Mouse (Mus musculus) testis, adult 2 months (tissue): ENCODE data around the gene Plvap. TPM values are rescaled to one million over a fixed set of nuclear protein-coding genes. Genes with fewer than 3 reads are reported as not detected.
A peak's percentile ranks its signal among the peaks of the same experiment; 100 is the strongest.

ENCODE experiments used
- H3K27ac ChIP-seq: fragments of 200-500 bp; 2 replicates; pipeline ENCODE4 v1.5.1; 2012; ENCODE audit warnings: low read depth, low read length; ENCODE audit not compliant: control insufficient read depth, insufficient read depth
- H3K27me3 ChIP-seq: fragments of 200-500 bp; 2 replicates; pipeline ENCODE4 v1.6.1; 2012; ENCODE audit warnings: mild to moderate bottlenecking, low read length, moderate library complexity; ENCODE audit not compliant: control insufficient read depth, insufficient read depth
- H3K36me3 ChIP-seq: fragments of 200-500 bp; 2 replicates; pipeline ENCODE4 v1.6.1; 2012; ENCODE audit warnings: mild to moderate bottlenecking, low read length; ENCODE audit not compliant: control insufficient read depth, insufficient read depth
- H3K4me1 ChIP-seq: fragments of 200-500 bp; 2 replicates; pipeline ENCODE4 v1.6.1; 2012; ENCODE audit warnings: low read length; ENCODE audit not compliant: control insufficient read depth, insufficient read depth
- H3K4me3 ChIP-seq: fragments of 200-500 bp; 2 replicates; pipeline ENCODE4 v1.5.1; 2012; ENCODE audit warnings: low read depth, mild to moderate bottlenecking, low read length, moderate library complexity, mixed read lengths; ENCODE audit not compliant: control insufficient read depth
- CTCF ChIP-seq: fragments of 200-500 bp; IDR thresholded peaks from 2 replicates; pipeline ENCODE4 v1.5.1; 2012; ENCODE audit warnings: low read depth, mild to moderate bottlenecking, inconsistent platforms, low read length, moderate library complexity; ENCODE audit not compliant: control insufficient read depth, insufficient read depth, insufficient replicate concordance
- POLR2A ChIP-seq: fragments of 200-500 bp; IDR thresholded peaks from 2 replicates; pipeline ENCODE4 v1.6.1; 2012; ENCODE audit warnings: low read depth, mild to moderate bottlenecking, inconsistent platforms, low read length, moderate library complexity; ENCODE audit not compliant: control insufficient read depth
- polyA plus RNA-seq: library from polyadenylated mRNA; depleted of rRNA; stranded (reverse); fragments of >200 nt; gene quantifications from 2 replicates; pipeline ENCODE4 v1.2.3, GENCODE M21; 2012

The Plvap gene
- polyA plus RNA-seq, 1 experiment = 0.95 TPM

GRCm38 (mm10) chr8:71496481-71496880 lies 15.1 kb downstream of the Plvap start:
- H3K4me3 ChIP-seq = no peak overlapping the region
- H3K27me3 ChIP-seq = no peaks in the 10 kb centered on the region
- H3K36me3 ChIP-seq = peaks cover 3% of the 10 kb centered on the region
- H3K4me1 ChIP-seq = peaks cover 8% of the 10 kb centered on the region
- TF ChIP-seq CTCF (no peak), POLR2A (no peak)
- no peak overlapping the region; the same call in 1 of the 2 replicates for H3K27ac ChIP-seq

- H3K36me3 ChIP-seq = peaks cover 3% of the 10 kb centered on the region
- H3K4me3 ChIP-seq = no peak overlapping the region
- H3K27ac ChIP-seq = peak overlapping the region; percentile 1; the same call in 1 of the 2 replicates
- no peak for TF ChIP-seq CTCF
- H3K4me1 ChIP-seq = peaks cover 8% of the 10 kb centered on the region
- no peaks in the 10 kb centered on the region for H3K27me3 ChIP-seq
Measured at GRCm38 (mm10) chr8:71495811-71496210, 15.7 kb downstream of the Plvap start.

- no peak overlapping the region for H3K4me3 ChIP-seq
- TF ChIP-seq CTCF (peak; percentile 75; the same call in 1 of the 2 replicates), POLR2A (no peak)
- H3K27me3 ChIP-seq = no peaks in the 10 kb centered on the region
- peaks cover 3% of the 10 kb centered on the region for H3K36me3 ChIP-seq
- H3K27ac ChIP-seq = no peak overlapping the region
- peaks cover 8% of the 10 kb centered on the region for H3K4me1 ChIP-seq
Measured at GRCm38 (mm10) chr8:71495039-71495438, 16.5 kb downstream of the Plvap start.

- Histone ChIP-seq H3K4me3 (peak overlapping the region; percentile 88), H3K4me1 (peaks cover 30% of the 10 kb centered on the region), H3K27ac (no peak overlapping the region; the same call in 1 of the 2 replicates), H3K27me3 (no peaks in the 10 kb centered on the region), H3K36me3 (peaks cover 3% of the 10 kb centered on the region)
- TF ChIP-seq POLR2A = peak; percentile 64
- 0 out of 2 replicates have a peak, but pooled peaks have one; percentile 11 for TF ChIP-seq CTCF
Measured at GRCm38 (mm10) chr8:71488454-71488853, 23.1 kb downstream of the Plvap start.

GRCm38 (mm10) chr8:71487691-71488445 lies 23.7 kb downstream of the Plvap start, which contains the start of gene Gtpbp3:
TSS of gene Gtpbp3 (plus strand) at chr8:71488103.
- peak within 1 kb of the TSS; percentile 77 for H3K27ac ChIP-seq
- no peaks in the 10 kb centered on the region for H3K27me3 ChIP-seq
- H3K36me3 ChIP-seq = peaks cover 3% of the 10 kb centered on the region
- no peak for TF ChIP-seq CTCF
- TF ChIP-seq POLR2A = no peak
- peaks cover 30% of the 10 kb centered on the region for H3K4me1 ChIP-seq
- H3K4me3 ChIP-seq = peak within 1 kb of the TSS; percentile 88

- Histone ChIP-seq H3K4me3 (no peak overlapping the region), H3K27me3 (no peaks in the 10 kb centered on the region), H3K27ac (no peak overlapping the region), H3K36me3 (no peaks in the 10 kb centered on the region), H3K4me1 (peaks cover 35% of the 10 kb centered on the region)
- TF ChIP-seq CTCF = no peak
Measured at GRCm38 (mm10) chr8:71486136-71486529, 25.4 kb downstream of the Plvap start.

GRCm38 (mm10) chr8:71485142-71486135 lies 26.1 kb downstream of the Plvap start, which contains the start of gene Ano8:
TSS of gene Ano8 (minus strand) at chr8:71485963.
- no peaks in the 10 kb centered on the region for H3K36me3 ChIP-seq
- H3K4me3 ChIP-seq = peak within 1 kb of the TSS; percentile 57
- no peak for TF ChIP-seq CTCF
- no peak for TF ChIP-seq POLR2A
- no peak within 1 kb of the TSS for H3K27ac ChIP-seq
- no peaks in the 10 kb centered on the region for H3K27me3 ChIP-seq
- peaks cover 39% of the 10 kb centered on the region for H3K4me1 ChIP-seq
